Comparison of ENCODE assay signal across 15 mouse cellular contexts in genomic region chr5:35165993-35166392, GRCm38 (mm10).
DNase-seq lines count a peak whose midpoint lies in the region; ATAC-seq lines count a peak whose summit lies in the region.
"Had no signal": no experiment of that assay in that cellular context is flagged by ENCODE, and none has a peak within 500 bp of the region (broad histone marks: within the 10 kb centered on the region; RNA-seq: fewer than 3 reads in every experiment).

No protein-coding gene starts in this region.

- peak; percentile 34 for DNase-seq in liver
- DNase-seq in liver, embryonic 11.5 days (ENCODE audit: low spot score), result no peak
- DNase-seq in T-cell, adult 2 months (ENCODE audit: low spot score), result peak; percentile 69
- DNase-seq in thymus, postnatal 36 days, result peak; percentile 25 to 53
- DNase-seq in left cerebral cortex, adult 8-10 months (ENCODE audit: low spot score in 2 of 2), result no peak
- no peak for DNase-seq in spleen, adult 12 weeks (ENCODE audit: low spot score)
- DNase-seq: adrenal gland, postnatal 25 days; gastrocnemius, postnatal 25 days; lung, postnatal 4 days; midbrain, embryonic 14.5 days; retina, postnatal 1 day; spleen, adult 18-20 months had no signal

- 45% methylated on average over 8 of the region's 8 CpGs for WGBS in liver, embryonic 11.5 days
- WGBS in liver, embryonic 15.5 days (ENCODE audit: insufficient replicate concordance), result 21% methylated on average over 8 of the region's 8 CpGs

- no peaks in the 10 kb centered on the region for H3K27me3 ChIP-seq in liver, embryonic 11.5 days (replicated peaks; ENCODE audit: control insufficient read depth, insufficient read depth, low read length)
- H3K27me3 ChIP-seq in liver, embryonic 15.5 days, result peaks cover 22% of the 10 kb centered on the region
- H3K27me3 ChIP-seq: neural tube, embryonic 13.5 days had no signal

- H3K9me3 ChIP-seq in liver, embryonic 11.5 days (ENCODE audit: control insufficient read depth, low read length), result no peaks in the 10 kb centered on the region
- H3K9me3 ChIP-seq in liver, embryonic 15.5 days (replicated peaks), result no peaks in the 10 kb centered on the region

- ATAC-seq in liver, embryonic 11.5 days (replicated peaks; ENCODE audit: low FRiP score), result no peak
- no peak for ATAC-seq in liver, embryonic 15.5 days (ENCODE audit: insufficient read depth)

- H3K4me3 ChIP-seq in liver, embryonic 11.5 days (ENCODE audit: low read depth, low read length), result no peak overlapping the region
- H3K4me3 ChIP-seq in liver, embryonic 15.5 days (replicated peaks), result no peak overlapping the region
- H3K4me3 ChIP-seq: neural tube, embryonic 13.5 days had no signal

- H3K27ac ChIP-seq in liver, embryonic 11.5 days (ENCODE audit: low read depth, low read length), result no peak overlapping the region
- H3K27ac ChIP-seq in liver, embryonic 15.5 days (replicated peaks), result 0 out of 2 replicates have a peak overlapping the region, but pooled peaks have one; percentile 6
- H3K27ac ChIP-seq: liver, embryonic 14.5 days; neural tube, embryonic 13.5 days had no signal

- no peaks in the 10 kb centered on the region for H3K36me3 ChIP-seq in liver, embryonic 11.5 days (ENCODE audit: control insufficient read depth, insufficient read depth, low read length)
- H3K36me3 ChIP-seq in liver, embryonic 15.5 days (replicated peaks), result no peaks in the 10 kb centered on the region
- H3K36me3 ChIP-seq: neural tube, embryonic 13.5 days had no signal

- H3K4me1 ChIP-seq in liver, embryonic 11.5 days (replicated peaks; ENCODE audit: control insufficient read depth, insufficient read depth, low read length), result peaks cover 22% of the 10 kb centered on the region
- peaks cover 39% of the 10 kb centered on the region for H3K4me1 ChIP-seq in liver, embryonic 15.5 days (replicated peaks)

- H3K4me2 ChIP-seq in liver, embryonic 11.5 days, result no peak overlapping the region
- peak overlapping the region; percentile 6; the same call in 1 of the 2 replicates for H3K4me2 ChIP-seq in liver, embryonic 15.5 days
- H3K4me2 ChIP-seq: neural tube, embryonic 13.5 days had no signal

- no peak overlapping the region for H3K9ac ChIP-seq in liver, embryonic 11.5 days (ENCODE audit: low read depth, low read length)
- H3K9ac ChIP-seq in liver, embryonic 15.5 days, result no peak overlapping the region
- H3K9ac ChIP-seq: liver, embryonic 14.5 days; neural tube, embryonic 13.5 days had no signal

Comparison
In these comparisons a context has a peak if more than half of its experiments do, and no peak if none do; other contexts are left out.
1. DNase-seq: peak in liver (single experiment), T-cell, adult 2 months (single experiment) and thymus, postnatal 36 days (2 of 2); none in liver, embryonic 11.5 days (single experiment), left cerebral cortex, adult 8-10 months (0 of 2) and spleen, adult 12 weeks (single experiment).